Mouse (Mus musculus) midbrain, embryonic 15.5 days (tissue): ENCODE data around the gene Slamf8. TPM values are rescaled to one million over a fixed set of nuclear protein-coding genes. Genes with fewer than 3 reads are reported as not detected.

Experiments used
- ATAC-seq: fragments of 200-750 bp; cut with Nextera tagmentation; replicated peaks from 2 replicates; pipeline ENCODE4 v1.8.0; 2017; ENCODE audit warnings: moderate TSS enrichment
- H3K27ac ChIP-seq: fragments of 300-500 bp; sonication (generic); 2 replicates; pipeline ENCODE4 v1.5.1; 2015; ENCODE audit warnings: mild to moderate bottlenecking, inconsistent platforms
- H3K27me3 ChIP-seq: fragments of 300-500 bp; sonication (generic); replicated peaks from 2 replicates; pipeline ENCODE4 v1.6.1; 2015; ENCODE audit warnings: inconsistent platforms
- H3K36me3 ChIP-seq: fragments of 300-500 bp; sonication (generic); replicated peaks from 2 replicates; pipeline ENCODE4 v1.6.1; 2015; ENCODE audit warnings: inconsistent platforms
- H3K4me1 ChIP-seq: fragments of 300-500 bp; sonication (generic); 2 replicates; pipeline ENCODE4 v1.6.1; 2015; ENCODE audit warnings: inconsistent platforms
- H3K4me2 ChIP-seq: fragments of 300-500 bp; sonication (generic); 2 replicates; pipeline ENCODE4 v1.6.1; 2015; ENCODE audit warnings: inconsistent platforms, mild to moderate bottlenecking, moderate library complexity
- H3K4me3 ChIP-seq: fragments of 300-500 bp; sonication (generic); 2 replicates; pipeline ENCODE4 v1.5.1; 2015; ENCODE audit warnings: mild to moderate bottlenecking, inconsistent platforms
- H3K9ac ChIP-seq: fragments of 300-500 bp; sonication (generic); 2 replicates; pipeline ENCODE4 v1.6.1; 2015; ENCODE audit warnings: mild to moderate bottlenecking, inconsistent platforms
- H3K9me3 ChIP-seq: fragments of 300-500 bp; sonication (generic); 2 replicates; pipeline ENCODE4 v1.6.1; 2016; ENCODE audit warnings: inconsistent platforms
- WGBS: fragments of 180-500 bp; shearing (Covaris S2); methylation state at CpG from one replicate; pipeline ENCODE4 v1.1.7; 2015; ENCODE audit warnings: mixed read lengths; 5-methylcytosine and 5-hydroxymethylcytosine counted together
- polyA plus RNA-seq: library from polyadenylated mRNA; unstranded; fragments of >200 nt; fragmentation: Nextera tagmentation; extraction: Ambion mirVana; gene quantifications from 2 replicates; pipeline ENCODE4 v1.2.1, GENCODE M21; 2015

Slamf8 gene
- polyA plus RNA-seq, 1 experiment from 2014 or later, result not detected

GRCm38 (mm10) chr1:172550551-172550951 lies 39.8 kb downstream of the Slamf8 start:
- no peaks in the 10 kb centered on the region for H3K36me3 ChIP-seq
- ATAC-seq, result peak; percentile 91
- H3K4me3 ChIP-seq, result peak overlapping the region; percentile 40
- H3K9ac ChIP-seq, result peak overlapping the region; percentile 36
- no peaks in the 10 kb centered on the region for H3K27me3 ChIP-seq
- H3K4me1 ChIP-seq, result peaks cover 22% of the 10 kb centered on the region
- no peaks in the 10 kb centered on the region for H3K9me3 ChIP-seq
- peak overlapping the region; percentile 60 for H3K27ac ChIP-seq
- under 1% methylated on average over 8 of the region's 8 CpGs for WGBS
- peak overlapping the region; percentile 57 for H3K4me2 ChIP-seq

- peak overlapping the region; percentile 40 for H3K4me3 ChIP-seq
- peak overlapping the region; percentile 36; the same call in 1 of the 2 replicates for H3K9ac ChIP-seq
- 4% methylated on average over 8 of the region's 8 CpGs for WGBS
- no peaks in the 10 kb centered on the region for H3K36me3 ChIP-seq
- ATAC-seq, result no peak; the same call in 1 of the 2 replicates
- no peak overlapping the region for H3K27ac ChIP-seq
- H3K4me2 ChIP-seq, result peak overlapping the region; percentile 57
- H3K27me3 ChIP-seq, result no peaks in the 10 kb centered on the region
- no peaks in the 10 kb centered on the region for H3K9me3 ChIP-seq
- peaks cover 22% of the 10 kb centered on the region for H3K4me1 ChIP-seq
Observed at GRCm38 (mm10) chr1:172549717-172550116, 40.7 kb downstream of the Slamf8 start.

- Histone ChIP-seq H3K4me3 (peak overlapping the region; percentile 40), H3K4me1 (peaks cover 22% of the 10 kb centered on the region), H3K4me2 (peak overlapping the region; percentile 57), H3K36me3 (no peaks in the 10 kb centered on the region), H3K9me3 (no peaks in the 10 kb centered on the region), H3K27ac (no peak overlapping the region), H3K9ac (no peak overlapping the region), H3K27me3 (no peaks in the 10 kb centered on the region)
- 18% methylated on average over 2 of the region's 2 CpGs for WGBS
- ATAC-seq, result peak; percentile 15; the same call in 1 of the 2 replicates
Observed at GRCm38 (mm10) chr1:172549314-172549713, 41.1 kb downstream of the Slamf8 start.

- 57% methylated on average over 7 of the region's 7 CpGs for WGBS
- H3K27ac ChIP-seq, result no peak overlapping the region
- ATAC-seq, result no peak
- H3K9me3 ChIP-seq, result no peaks in the 10 kb centered on the region
- no peak overlapping the region for H3K4me2 ChIP-seq
- no peaks in the 10 kb centered on the region for H3K36me3 ChIP-seq
- no peak overlapping the region for H3K4me3 ChIP-seq
- no peaks in the 10 kb centered on the region for H3K27me3 ChIP-seq
- no peak overlapping the region for H3K9ac ChIP-seq
- H3K4me1 ChIP-seq, result peaks cover 22% of the 10 kb centered on the region
Observed at GRCm38 (mm10) chr1:172548501-172548900, 41.9 kb downstream of the Slamf8 start.

GRCm38 (mm10) chr1:172546062-172546461 lies 44.3 kb downstream of the Slamf8 start:
- H3K4me3 ChIP-seq, result no peak overlapping the region
- no peaks in the 10 kb centered on the region for H3K27me3 ChIP-seq
- no peaks in the 10 kb centered on the region for H3K36me3 ChIP-seq
- peaks cover 18% of the 10 kb centered on the region for H3K4me1 ChIP-seq
- no peak overlapping the region for H3K4me2 ChIP-seq
- H3K27ac ChIP-seq, result no peak overlapping the region
- H3K9me3 ChIP-seq, result no peaks in the 10 kb centered on the region
- H3K9ac ChIP-seq, result no peak overlapping the region
- ATAC-seq, result no peak
- 89% methylated on average over 4 of the region's 4 CpGs for WGBS

- ATAC-seq, result peak; percentile 42
- H3K4me1 ChIP-seq, result peaks cover 13% of the 10 kb centered on the region
- WGBS, result 34% methylated on average over 11 of the region's 11 CpGs
- H3K27ac ChIP-seq, result peak overlapping the region; percentile 64
- H3K4me3 ChIP-seq, result no peak overlapping the region
- H3K9ac ChIP-seq, result 0 out of 2 replicates have a peak overlapping the region, but pooled peaks have one; percentile 11
- no peak overlapping the region for H3K4me2 ChIP-seq
- no peaks in the 10 kb centered on the region for H3K9me3 ChIP-seq
- H3K36me3 ChIP-seq, result no peaks in the 10 kb centered on the region
- H3K27me3 ChIP-seq, result no peaks in the 10 kb centered on the region
Observed at GRCm38 (mm10) chr1:172540283-172540820, 50.0 kb downstream of the Slamf8 start.

GRCm38 (mm10) chr1:172539827-172540226 lies 50.5 kb downstream of the Slamf8 start:
- peak overlapping the region; percentile 64 for H3K27ac ChIP-seq
- 53% methylated on average over 6 of the region's 6 CpGs for WGBS

GRCm38 (mm10) chr1:172535116-172535515 lies 55.3 kb downstream of the Slamf8 start:
- no peak for ATAC-seq
- no peaks in the 10 kb centered on the region for H3K27me3 ChIP-seq
- 81% methylated on average over 16 of the region's 16 CpGs for WGBS
- H3K4me1 ChIP-seq, result peaks cover 21% of the 10 kb centered on the region
- no peaks in the 10 kb centered on the region for H3K9me3 ChIP-seq
- no peak overlapping the region for H3K4me2 ChIP-seq
- no peak overlapping the region for H3K4me3 ChIP-seq
- H3K36me3 ChIP-seq, result no peaks in the 10 kb centered on the region
- no peak overlapping the region for H3K9ac ChIP-seq
- H3K27ac ChIP-seq, result no peak overlapping the region

More at GRCm38 (mm10) chr1:172539827-172540226, 50.5 kb downstream of the Slamf8 start:
- Histone ChIP-seq H3K4me1 (peaks cover 13% of the 10 kb centered on the region), H3K9ac (0 out of 2 replicates have a peak overlapping the region, but pooled peaks have one; percentile 11), H3K4me3 (no peak overlapping the region), H3K9me3 (no peaks in the 10 kb centered on the region), H3K36me3 (no peaks in the 10 kb centered on the region), H3K27me3 (no peaks in the 10 kb centered on the region), H3K4me2 (no peak overlapping the region)
- peak; percentile 40 for ATAC-seq

GRCm38 (mm10) chr1:172532551-172532950 lies 57.8 kb downstream of the Slamf8 start:
- Histone ChIP-seq H3K4me3 (peak overlapping the region; percentile 17), H3K9ac (no peak overlapping the region), H3K36me3 (no peaks in the 10 kb centered on the region), H3K27ac (no peak overlapping the region), H3K9me3 (no peaks in the 10 kb centered on the region), H3K4me2 (peak overlapping the region; percentile 40), H3K27me3 (no peaks in the 10 kb centered on the region; the same call in 1 of the 2 replicates), H3K4me1 (peaks cover 15% of the 10 kb centered on the region)
- 2% methylated on average over 13 of the region's 13 CpGs for WGBS
- ATAC-seq, result peak; percentile 78

Other genes with a start within 250 kb of the Slamf8 start
- 1.8 TPM in 2 replicates for gene Kcnj10, start 249.4 kb downstream of the Slamf8 start, polyA plus RNA-seq
- gene Pigm, start 214.0 kb downstream of the Slamf8 start, polyA plus RNA-seq, result 4.0 and 4.1 TPM in 2 replicates
- gene Slamf9, start 115.2 kb downstream of the Slamf8 start, polyA plus RNA-seq, result 0.13 and 0.47 TPM in 2 replicates
- 80.6 and 83.2 TPM in 2 replicates for gene Igsf9, start 108.8 kb downstream of the Slamf8 start, polyA plus RNA-seq
- 57.2 and 58.7 TPM in 2 replicates for gene Tagln2, start 90.5 kb downstream of the Slamf8 start, polyA plus RNA-seq
- gene Cfap45, start 69.8 kb downstream of the Slamf8 start, polyA plus RNA-seq, result 3.7 and 4.2 TPM in 2 replicates
- gene Vsig8, start 34.6 kb downstream of the Slamf8 start, polyA plus RNA-seq, result 0.32 and 0.37 TPM in 2 replicates
- 0.17 and 0.19 TPM in 2 replicates for gene Fcrl6, start 12.0 kb upstream of the Slamf8 start, polyA plus RNA-seq
- gene Dusp23, start 42.4 kb upstream of the Slamf8 start, polyA plus RNA-seq, result 6.4 and 6.8 TPM in 2 replicates
- 0.13 TPM in 1 of 2 replicates, not detected in the other for gene Crp, start 107.5 kb upstream of the Slamf8 start, polyA plus RNA-seq